Mouse (Mus musculus) neural tube, embryonic 11.5 days (tissue): Measurements from ENCODE around the gene Tex35. TPM values are rescaled to one million over a fixed set of nuclear protein-coding genes. Genes with fewer than 3 reads are reported as not detected.
A peak's percentile ranks its signal among the peaks of the same experiment; 100 is the strongest.

Source experiments
- ATAC-seq: fragments of 200-750 bp; cut with Nextera tagmentation; 2 replicates; pipeline ENCODE4 v1.8.0; 2017; ENCODE audit warnings: moderate number of reproducible peaks, mild to moderate bottlenecking, moderate TSS enrichment, moderate library complexity; ENCODE audit not compliant: insufficient read depth, low FRiP score, low TSS enrichment
- DNase-seq: peaks from one replicate; pipeline ENCODE4 v3.0.0-alpha.2; 2015; ENCODE audit warnings: low spot score
- H3K27ac ChIP-seq: fragments of 300-500 bp; sonication (generic); 2 replicates; pipeline ENCODE4 v1.5.1; 2014; ENCODE audit warnings: low read depth, mild to moderate bottlenecking, low read length
- H3K27me3 ChIP-seq: fragments of 300-500 bp; sonication (generic); 2 replicates; pipeline ENCODE4 v1.6.1; 2014; ENCODE audit warnings: mild to moderate bottlenecking, low read length, mixed read lengths; ENCODE audit not compliant: control insufficient read depth, insufficient read depth
- H3K36me3 ChIP-seq: fragments of 300-500 bp; sonication (generic); 2 replicates; pipeline ENCODE4 v1.6.1; 2014; ENCODE audit warnings: mild to moderate bottlenecking, low read length, moderate library complexity, mixed read lengths; ENCODE audit not compliant: control insufficient read depth, insufficient read depth
- H3K4me1 ChIP-seq: fragments of 300-500 bp; sonication (generic); 2 replicates; pipeline ENCODE4 v1.6.1; 2014; ENCODE audit warnings: low read length, mixed read lengths; ENCODE audit not compliant: control insufficient read depth, insufficient read depth
- H3K4me2 ChIP-seq: fragments of 300-500 bp; sonication (generic); 2 replicates; pipeline ENCODE4 v1.6.1; 2014; ENCODE audit warnings: low read depth, mild to moderate bottlenecking, moderate library complexity
- H3K4me3 ChIP-seq: fragments of 300-500 bp; sonication (generic); 2 replicates; pipeline ENCODE4 v1.5.1; 2014; ENCODE audit warnings: low read depth, low read length
- H3K9ac ChIP-seq: fragments of 300-500 bp; sonication (generic); 2 replicates; pipeline ENCODE4 v1.6.1; 2014; ENCODE audit warnings: mild to moderate bottlenecking, low read length
- H3K9me3 ChIP-seq: fragments of 300-500 bp; sonication (generic); 2 replicates; pipeline ENCODE4 v1.6.1; 2016; ENCODE audit warnings: low read length; ENCODE audit not compliant: control insufficient read depth
- WGBS: fragments of 180-500 bp; shearing (Covaris S2); extraction: QIAGEN DNeasy Blood & Tissue Kit; methylation state at CpG from one replicate; pipeline ENCODE4 v1.1.7; 2014; 5-methylcytosine and 5-hydroxymethylcytosine counted together
- polyA plus RNA-seq: library from polyadenylated mRNA; unstranded; fragments of >200 nt; fragmentation: Nextera tagmentation; extraction: Ambion mirVana; gene quantifications from 2 replicates; pipeline ENCODE4 v1.2.1, GENCODE M21; 2014

Gene Tex35
- polyA plus RNA-seq, 1 experiment from 2014 or later, result not detected

DNA sequence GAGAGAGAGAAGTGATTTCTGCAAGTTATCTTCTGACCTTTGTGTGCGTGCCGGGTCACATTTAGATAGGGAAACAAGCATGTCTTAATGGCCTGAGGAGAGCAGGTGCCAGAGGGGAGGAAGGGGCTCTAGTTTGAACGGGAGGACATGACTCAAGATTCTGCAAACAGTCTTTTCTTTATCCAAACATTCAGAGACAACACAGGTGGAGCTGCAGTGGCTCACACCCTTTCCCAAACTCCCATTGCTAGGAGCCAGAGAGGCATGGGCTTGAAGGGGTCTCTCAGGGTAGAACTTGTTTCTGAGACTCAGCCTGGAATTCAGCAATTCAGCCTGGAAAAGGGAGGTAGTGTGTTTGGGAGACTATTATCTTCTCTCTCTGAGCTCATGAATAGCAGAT lies 15.4 kb upstream of the Tex35 start:
- Histone ChIP-seq H3K9me3 (no peaks in the 10 kb centered on the region), H3K4me1 (no peaks in the 10 kb centered on the region), H3K4me2 (no peak overlapping the region), H3K9ac (no peak overlapping the region), H3K27me3 (no peaks in the 10 kb centered on the region), H3K36me3 (no peaks in the 10 kb centered on the region), H3K4me3 (no peak overlapping the region), H3K27ac (no peak overlapping the region)
- ATAC-seq (no peak), DNase-seq (no peak)
- WGBS, result 88% methylated on average over 3 of the region's 3 CpGs

DNA sequence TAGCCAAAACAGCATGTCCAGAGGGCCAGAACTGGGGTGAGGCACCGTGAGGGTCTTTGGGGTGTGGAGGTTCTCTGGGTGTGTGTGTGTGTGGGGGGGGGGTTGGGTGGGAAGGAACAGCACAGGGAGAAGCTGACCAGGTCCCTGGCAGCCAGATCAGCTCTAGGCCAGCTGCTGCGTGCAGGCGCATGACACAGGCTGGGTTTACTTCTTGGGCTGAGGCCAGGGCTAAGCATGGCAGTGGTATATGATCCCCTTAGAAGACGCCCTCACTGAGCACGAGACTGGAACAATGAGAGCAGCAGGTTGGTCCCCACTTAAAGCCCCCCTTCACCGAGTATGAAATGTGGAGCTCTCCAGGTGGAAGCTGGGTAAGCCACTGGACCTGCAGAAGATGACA lies 10.7 kb upstream of the Tex35 start:
- Histone ChIP-seq H3K4me2 (no peak overlapping the region), H3K27ac (no peak overlapping the region), H3K4me1 (no peaks in the 10 kb centered on the region), H3K9ac (no peak overlapping the region), H3K36me3 (no peaks in the 10 kb centered on the region), H3K9me3 (no peaks in the 10 kb centered on the region), H3K27me3 (no peaks in the 10 kb centered on the region), H3K4me3 (no peak overlapping the region)
- ATAC-seq (no peak), DNase-seq (no peak)
- 86% methylated on average over 6 of the region's 6 CpGs for WGBS

GRCm38 (mm10) chr1:157117440-157117839 lies 9.0 kb upstream of the Tex35 start:
- no peak for DNase-seq
- 89% methylated on average over 3 of the region's 3 CpGs for WGBS
- no peak for ATAC-seq

DNA sequence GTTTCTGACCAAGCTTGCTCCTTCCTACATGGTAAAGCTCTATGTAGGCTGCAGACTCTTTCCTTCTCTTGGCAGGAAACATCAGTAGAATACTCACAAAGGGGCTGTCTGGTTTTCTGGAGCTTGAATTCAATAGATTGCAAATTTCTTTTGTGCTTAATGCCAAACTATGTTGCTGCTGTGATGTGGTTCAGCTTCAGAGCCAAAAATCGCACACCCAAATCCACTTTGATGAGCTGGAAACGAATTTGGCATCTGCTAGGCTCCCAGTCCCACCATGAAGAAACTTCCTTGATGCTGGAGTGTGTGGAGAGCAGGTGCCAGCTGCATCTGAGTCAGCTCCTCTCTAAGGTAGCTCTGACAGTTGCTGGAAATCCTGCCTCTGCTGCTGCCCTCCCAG lies 6.0 kb upstream of the Tex35 start:
- H3K9me3 ChIP-seq, result no peaks in the 10 kb centered on the region
- no peak overlapping the region for H3K4me3 ChIP-seq
- ATAC-seq, result no peak
- H3K27me3 ChIP-seq, result no peaks in the 10 kb centered on the region
- H3K36me3 ChIP-seq, result no peaks in the 10 kb centered on the region
- H3K4me2 ChIP-seq, result no peak overlapping the region
- no peak overlapping the region for H3K9ac ChIP-seq
- no peak overlapping the region for H3K27ac ChIP-seq
- 85% methylated on average over 2 of the region's 2 CpGs for WGBS
- no peaks in the 10 kb centered on the region for H3K4me1 ChIP-seq
- no peak for DNase-seq

More at GRCm38 (mm10) chr1:157117440-157117839, 9.0 kb upstream of the Tex35 start:
- no peaks in the 10 kb centered on the region for H3K4me1 ChIP-seq
- no peak overlapping the region for H3K9ac ChIP-seq
- no peaks in the 10 kb centered on the region for H3K27me3 ChIP-seq
- no peak overlapping the region for H3K27ac ChIP-seq
- no peak overlapping the region for H3K4me3 ChIP-seq
- H3K4me2 ChIP-seq, result no peak overlapping the region
- H3K36me3 ChIP-seq, result no peaks in the 10 kb centered on the region
- no peaks in the 10 kb centered on the region for H3K9me3 ChIP-seq

DNA sequence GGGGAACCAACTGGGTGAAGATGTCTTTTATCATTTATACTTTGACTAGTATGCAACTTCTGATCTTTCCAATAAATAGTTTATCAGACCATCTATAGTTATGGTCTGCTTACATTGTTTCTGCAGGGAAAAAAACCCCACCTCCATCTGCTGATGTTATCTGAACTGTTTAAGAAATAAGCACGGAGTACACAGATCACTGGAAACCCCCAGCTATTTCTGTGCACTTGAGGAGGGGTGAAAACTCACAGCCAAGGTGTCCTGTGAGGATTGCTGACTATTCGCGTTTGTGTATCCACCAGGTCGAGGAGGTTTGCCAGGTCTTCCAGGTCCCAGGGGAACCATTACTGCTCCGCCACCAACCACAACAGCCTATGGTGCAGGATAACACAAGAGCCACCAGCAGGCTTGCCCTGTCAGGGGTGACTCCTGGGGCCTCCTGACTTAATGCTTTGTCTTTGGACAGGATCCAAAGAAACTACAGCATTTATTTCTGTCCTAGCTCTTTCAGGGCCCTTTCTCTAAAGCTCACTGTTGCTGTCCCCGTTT lies 1.9 kb upstream of the Tex35 start:
- Histone ChIP-seq H3K27ac (no peak overlapping the region), H3K27me3 (no peaks in the 10 kb centered on the region), H3K36me3 (no peaks in the 10 kb centered on the region), H3K9me3 (no peaks in the 10 kb centered on the region), H3K4me2 (no peak overlapping the region), H3K4me3 (no peak overlapping the region), H3K9ac (no peak overlapping the region), H3K4me1 (no peaks in the 10 kb centered on the region; the same call in 1 of the 2 replicates)
- ATAC-seq, result no peak
- DNase-seq, result no peak
- 75% methylated on average over 6 of the region's 6 CpGs for WGBS

GRCm38 (mm10) chr1:157101122-157101865 lies 7.2 kb downstream of the Tex35 start:
- WGBS, result 14% methylated on average over 19 of the region's 19 CpGs
- peak; percentile 79 for ATAC-seq
- H3K4me3 ChIP-seq, result no peak overlapping the region

DNA sequence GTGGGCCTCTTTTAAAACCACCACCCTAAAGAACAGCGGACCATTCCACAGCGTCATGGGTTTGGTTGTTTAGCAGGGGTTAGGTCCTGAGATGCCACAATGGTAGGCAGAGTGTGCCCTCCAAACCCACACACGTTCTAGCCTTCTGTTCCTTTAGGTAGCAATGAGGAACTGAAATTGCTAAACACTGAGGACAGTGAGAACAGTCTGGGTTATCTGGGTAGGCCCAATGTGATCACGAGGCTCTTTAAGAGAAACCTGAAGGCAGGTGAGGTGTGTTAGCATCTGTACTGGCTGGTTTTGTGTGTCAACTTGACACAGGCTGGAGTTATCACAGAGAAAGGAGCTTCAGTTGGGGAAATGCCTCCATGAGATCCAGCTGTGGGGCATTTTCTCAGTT lies 12.9 kb downstream of the Tex35 start:
- Histone ChIP-seq H3K4me3 (no peak overlapping the region), H3K36me3 (no peaks in the 10 kb centered on the region), H3K4me1 (no peaks in the 10 kb centered on the region), H3K9ac (no peak overlapping the region), H3K27ac (no peak overlapping the region), H3K4me2 (no peak overlapping the region), H3K9me3 (no peaks in the 10 kb centered on the region), H3K27me3 (no peaks in the 10 kb centered on the region)
- 89% methylated on average over 4 of the region's 4 CpGs for WGBS
- DNase-seq (no peak), ATAC-seq (no peak)

More at GRCm38 (mm10) chr1:157101122-157101865, 7.2 kb downstream of the Tex35 start:
- H3K27ac ChIP-seq, result peak overlapping the region; percentile 79
- H3K9me3 ChIP-seq, result no peaks in the 10 kb centered on the region
- H3K9ac ChIP-seq, result peak overlapping the region; percentile 27
- DNase-seq, result peak; percentile 68
- no peaks in the 10 kb centered on the region for H3K27me3 ChIP-seq
- H3K4me1 ChIP-seq, result no peaks in the 10 kb centered on the region
- no peaks in the 10 kb centered on the region for H3K36me3 ChIP-seq
- H3K4me2 ChIP-seq, result peak overlapping the region; percentile 38

- H3K27ac ChIP-seq, result no peak overlapping the region
- no peak overlapping the region for H3K4me2 ChIP-seq
- WGBS, result 100% methylated on average over 1 of the region's 1 CpGs
- no peak overlapping the region for H3K4me3 ChIP-seq
- H3K9ac ChIP-seq, result no peak overlapping the region
- no peaks in the 10 kb centered on the region for H3K4me1 ChIP-seq
- no peaks in the 10 kb centered on the region for H3K27me3 ChIP-seq
- no peaks in the 10 kb centered on the region for H3K36me3 ChIP-seq
- ATAC-seq, result no peak
- H3K9me3 ChIP-seq, result no peaks in the 10 kb centered on the region
- no peak for DNase-seq
Measured at GRCm38 (mm10) chr1:157092622-157093021, 15.9 kb downstream of the Tex35 start.

GRCm38 (mm10) chr1:157092140-157092539 lies 16.3 kb downstream of the Tex35 start:
- ATAC-seq, result no peak
- H3K27ac ChIP-seq, result no peak overlapping the region
- no peaks in the 10 kb centered on the region for H3K9me3 ChIP-seq
- H3K4me1 ChIP-seq, result no peaks in the 10 kb centered on the region
- no peak overlapping the region for H3K9ac ChIP-seq
- no peak for DNase-seq
- no peaks in the 10 kb centered on the region for H3K27me3 ChIP-seq
- 64% methylated on average over 4 of the region's 4 CpGs for WGBS
- H3K4me3 ChIP-seq, result no peak overlapping the region
- no peak overlapping the region for H3K4me2 ChIP-seq
- H3K36me3 ChIP-seq, result no peaks in the 10 kb centered on the region
